Mouse (Mus musculus) megakaryocyte, embryonic 14.5 days (primary cell): ENCODE data around the gene Cdt1. TPM values are rescaled to one million over a fixed set of nuclear protein-coding genes. Genes with fewer than 3 reads are reported as not detected.

Experiments
- H3K27me3 ChIP-seq: replicated peaks from 2 replicates; pipeline ENCODE3; 2012; ENCODE audit warnings: inconsistent platforms
- H3K36me3 ChIP-seq: replicated peaks from 2 replicates; pipeline ENCODE3; 2012; ENCODE audit warnings: low read length, inconsistent platforms, mixed read lengths
- H3K4me1 ChIP-seq: 2 replicates; pipeline ENCODE4 v1.6.1; 2012; ENCODE audit warnings: inconsistent platforms
- H3K4me3 ChIP-seq: replicated peaks from 2 replicates; pipeline ENCODE3; 2012; ENCODE audit warnings: moderate library complexity, mild to moderate bottlenecking, inconsistent platforms
- H3K9me3 ChIP-seq: 2 replicates; pipeline ENCODE4 v1.6.1; 2012; ENCODE audit warnings: inconsistent platforms
- FLI1 ChIP-seq: IDR thresholded peaks from 2 replicates; pipeline ENCODE4 v1.6.1; 2012; ENCODE audit warnings: low read length, inconsistent platforms, mixed read lengths
- GATA1 ChIP-seq: IDR thresholded peaks from 3 replicates; pipeline ENCODE4 v1.6.1; 2012; ENCODE audit warnings: mixed read lengths, low read length, inconsistent platforms, borderline replicate concordance
- polyA plus RNA-seq: library from polyadenylated mRNA; stranded (reverse); fragments of >175 nt; gene quantifications from 2 replicates; pipeline ENCODE4 v1.2.3, GENCODE M21; 2012; ENCODE audit warnings: low replicate concordance; ENCODE audit not compliant: insufficient read depth

Cdt1 gene
- polyA plus RNA-seq, 1 experiment = 68.9 TPM

DNA sequence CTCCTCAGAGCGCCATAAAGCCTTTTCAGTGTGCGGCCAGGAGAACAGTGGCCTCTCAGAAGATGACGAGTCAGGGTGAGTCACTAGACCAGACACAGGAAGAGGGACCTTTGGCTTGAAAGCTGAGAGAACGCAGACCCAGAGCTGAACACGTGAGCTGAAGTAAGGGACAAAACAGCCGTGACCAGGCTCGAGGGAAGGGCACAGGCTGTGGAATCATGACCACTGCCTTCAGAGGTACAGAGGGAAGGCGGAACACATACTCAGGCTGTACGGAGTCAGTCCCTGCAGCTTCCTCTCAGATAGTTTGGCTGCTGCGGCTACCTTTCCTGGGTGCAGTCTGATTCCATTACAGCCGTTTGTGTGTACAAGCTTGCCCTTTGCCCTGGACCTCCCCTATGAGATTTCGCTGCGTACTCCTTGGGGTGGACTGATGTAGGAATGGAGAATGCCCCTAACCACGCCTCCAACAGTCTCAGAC lies 17.6 kb downstream of the Cdt1 start:
- Histone ChIP-seq H3K4me1 (peaks cover 51% of the 10 kb centered on the region), H3K27me3 (peaks cover 16% of the 10 kb centered on the region), H3K4me3 (peak overlapping the region; percentile 83), H3K36me3 (peaks cover 60% of the 10 kb centered on the region), H3K9me3 (no peaks in the 10 kb centered on the region)
- TF ChIP-seq GATA1 (no peak), FLI1 (no peak)

DNA sequence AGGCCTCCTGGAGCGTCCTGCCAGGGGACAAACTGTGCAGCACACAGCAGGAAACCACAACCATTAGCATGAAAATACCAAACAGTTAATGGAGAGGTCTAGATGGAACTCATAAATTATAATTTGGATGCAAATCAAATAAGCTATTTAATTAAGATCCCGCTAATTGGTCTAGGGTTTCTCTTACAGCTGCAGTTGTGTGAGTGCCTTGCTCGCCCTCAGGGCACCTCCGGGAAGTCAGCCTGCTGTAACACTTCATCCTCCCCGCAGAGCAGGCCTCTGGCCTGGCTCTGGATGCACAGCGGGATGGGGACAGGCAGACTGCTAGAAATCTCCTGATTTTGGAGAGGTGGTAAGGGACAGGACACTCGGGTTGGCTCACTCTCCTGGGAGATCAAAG lies 18.4 kb downstream of the Cdt1 start:
- H3K36me3 ChIP-seq = peaks cover 64% of the 10 kb centered on the region
- H3K9me3 ChIP-seq = no peaks in the 10 kb centered on the region
- H3K4me1 ChIP-seq = peaks cover 48% of the 10 kb centered on the region
- TF ChIP-seq FLI1 (no peak), GATA1 (no peak)
- peaks cover 14% of the 10 kb centered on the region for H3K27me3 ChIP-seq
- H3K4me3 ChIP-seq = no peak overlapping the region

DNA sequence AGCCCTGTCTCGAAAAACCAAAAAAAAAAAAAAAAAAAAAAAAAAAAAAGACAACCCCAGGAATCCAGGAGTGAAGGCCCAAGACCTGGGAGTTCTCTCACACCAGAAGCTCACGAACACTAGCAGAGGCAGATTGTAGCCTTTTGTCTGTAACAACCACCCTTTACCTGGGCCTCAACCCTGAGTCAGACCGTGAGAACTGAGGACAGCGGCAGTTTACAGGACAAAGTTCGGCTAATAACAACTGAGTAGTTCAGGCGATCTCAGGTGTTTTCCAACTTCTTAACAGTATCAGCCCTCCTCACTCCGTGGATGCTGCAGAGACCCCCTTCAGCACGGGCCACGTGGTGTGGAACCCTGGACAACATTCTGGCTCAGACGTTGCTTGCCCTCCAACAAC lies 18.9 kb downstream of the Cdt1 start:
- Histone ChIP-seq H3K4me1 (peaks cover 48% of the 10 kb centered on the region), H3K36me3 (peaks cover 67% of the 10 kb centered on the region), H3K9me3 (no peaks in the 10 kb centered on the region), H3K4me3 (no peak overlapping the region), H3K27me3 (peaks cover 13% of the 10 kb centered on the region)
- TF ChIP-seq FLI1 = no peak
- TF ChIP-seq GATA1 = no peak

DNA sequence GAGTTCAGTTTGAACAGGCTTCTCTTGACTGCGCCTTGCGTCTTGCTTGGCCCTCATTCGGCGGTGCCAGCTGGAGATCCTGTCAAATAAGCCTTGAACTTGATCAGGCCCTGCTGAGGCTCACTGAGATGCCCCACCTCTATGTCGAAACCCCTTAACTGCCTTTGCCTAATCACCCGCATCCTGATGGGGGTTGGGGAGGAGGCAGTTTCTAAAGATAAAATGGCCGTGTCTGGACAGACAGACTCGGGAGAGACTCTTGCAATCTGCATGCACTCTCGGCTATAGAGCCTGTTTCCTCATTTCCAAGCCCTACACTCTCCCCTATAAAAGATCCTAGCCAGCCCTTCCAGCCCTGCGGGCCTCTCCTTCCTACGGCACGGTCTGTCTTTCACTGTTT lies 25.4 kb downstream of the Cdt1 start:
- Histone ChIP-seq H3K9me3 (no peaks in the 10 kb centered on the region), H3K27me3 (peaks cover 8% of the 10 kb centered on the region), H3K4me3 (no peak overlapping the region), H3K4me1 (peaks cover 42% of the 10 kb centered on the region), H3K36me3 (peaks cover 92% of the 10 kb centered on the region)
- no peak for TF ChIP-seq GATA1
- TF ChIP-seq FLI1 = no peak

DNA sequence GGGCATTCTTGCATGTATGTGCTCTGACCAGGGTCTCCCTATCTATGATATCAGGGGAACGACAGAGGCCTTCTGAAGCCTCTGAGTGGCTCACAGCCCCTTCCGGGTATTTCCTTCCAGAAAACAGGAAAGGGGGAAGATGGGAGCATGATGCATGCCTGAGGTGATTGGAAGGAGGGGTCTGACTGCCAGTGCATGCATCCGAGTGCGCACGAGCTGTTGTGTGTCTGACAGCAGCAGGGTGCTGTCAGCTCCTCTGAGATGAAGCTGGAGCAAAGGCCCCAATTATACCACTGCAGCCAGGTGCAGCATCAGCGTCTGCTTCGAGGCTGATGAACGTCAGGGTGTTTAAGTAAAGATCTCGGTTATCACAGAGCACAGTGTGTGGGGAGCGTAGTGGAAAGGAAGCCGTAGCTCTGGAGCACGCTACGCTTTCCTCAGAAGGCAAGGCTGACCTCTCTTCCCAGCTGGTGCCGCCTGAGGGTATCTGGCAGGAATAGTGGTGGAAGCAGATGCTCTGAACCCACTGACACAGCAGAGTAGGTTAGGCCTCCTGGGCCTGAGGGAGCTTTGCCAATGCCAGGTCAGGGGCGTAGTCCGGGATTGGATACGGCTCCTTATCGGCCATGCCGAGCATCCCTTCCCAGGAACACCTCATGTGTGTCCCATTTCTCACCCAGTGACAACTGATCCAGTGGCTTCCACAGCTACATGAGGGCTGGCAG lies 26.1 kb downstream of the Cdt1 start:
- no peak for TF ChIP-seq FLI1
- TF ChIP-seq GATA1 = no peak
- peaks cover 8% of the 10 kb centered on the region for H3K27me3 ChIP-seq
- peaks cover 92% of the 10 kb centered on the region for H3K36me3 ChIP-seq
- H3K4me3 ChIP-seq = peak overlapping the region; percentile 7
- peaks cover 38% of the 10 kb centered on the region for H3K4me1 ChIP-seq
- no peaks in the 10 kb centered on the region for H3K9me3 ChIP-seq

DNA sequence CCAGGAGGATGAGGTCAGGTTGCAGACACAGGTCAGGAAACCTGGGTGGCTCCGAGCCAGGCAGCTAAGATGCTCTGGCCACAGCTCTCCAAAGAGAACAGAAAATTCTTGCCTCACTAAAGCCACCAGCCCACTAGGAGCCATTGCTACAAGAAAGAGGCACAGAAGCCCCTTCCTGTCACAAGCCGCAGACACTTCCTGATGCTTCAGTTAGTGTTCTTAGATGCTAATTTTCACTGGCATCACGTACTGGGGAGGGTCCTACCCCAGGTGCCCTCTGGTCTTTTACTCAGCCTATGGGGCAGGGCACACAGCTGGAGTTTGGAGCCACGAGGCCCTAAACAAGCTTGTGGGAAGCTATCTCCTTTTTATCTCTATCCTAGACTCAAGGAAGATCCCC lies 28.2 kb downstream of the Cdt1 start:
- peaks cover 96% of the 10 kb centered on the region for H3K36me3 ChIP-seq
- H3K4me3 ChIP-seq = no peak overlapping the region
- no peak for TF ChIP-seq FLI1
- no peak for TF ChIP-seq GATA1
- peaks cover 4% of the 10 kb centered on the region for H3K27me3 ChIP-seq
- peaks cover 38% of the 10 kb centered on the region for H3K4me1 ChIP-seq
- H3K9me3 ChIP-seq = no peaks in the 10 kb centered on the region

DNA sequence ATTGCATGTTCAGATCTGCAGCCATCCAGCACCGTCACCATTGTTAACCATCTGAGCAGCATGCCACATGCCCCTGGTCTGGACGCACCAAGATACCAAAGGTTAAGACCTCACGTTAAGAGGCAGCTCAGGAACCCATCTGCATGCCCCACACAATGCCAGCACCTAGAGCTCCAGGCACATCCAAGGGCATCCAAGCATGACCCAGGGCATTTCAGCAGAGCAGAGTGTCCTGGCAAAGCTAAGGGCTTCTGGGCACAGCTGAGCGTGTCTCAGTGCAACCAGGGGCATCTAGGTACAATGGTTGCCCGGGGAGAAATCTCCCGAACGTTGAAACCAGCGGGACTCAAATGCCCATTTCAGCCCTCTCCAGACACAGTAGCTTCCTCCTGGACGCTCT lies 32.9 kb downstream of the Cdt1 start:
- peaks cover 4% of the 10 kb centered on the region for H3K27me3 ChIP-seq
- H3K4me1 ChIP-seq = peaks cover 26% of the 10 kb centered on the region
- TF ChIP-seq FLI1 = no peak
- no peaks in the 10 kb centered on the region for H3K9me3 ChIP-seq
- no peak overlapping the region for H3K4me3 ChIP-seq
- peaks cover 75% of the 10 kb centered on the region for H3K36me3 ChIP-seq

DNA sequence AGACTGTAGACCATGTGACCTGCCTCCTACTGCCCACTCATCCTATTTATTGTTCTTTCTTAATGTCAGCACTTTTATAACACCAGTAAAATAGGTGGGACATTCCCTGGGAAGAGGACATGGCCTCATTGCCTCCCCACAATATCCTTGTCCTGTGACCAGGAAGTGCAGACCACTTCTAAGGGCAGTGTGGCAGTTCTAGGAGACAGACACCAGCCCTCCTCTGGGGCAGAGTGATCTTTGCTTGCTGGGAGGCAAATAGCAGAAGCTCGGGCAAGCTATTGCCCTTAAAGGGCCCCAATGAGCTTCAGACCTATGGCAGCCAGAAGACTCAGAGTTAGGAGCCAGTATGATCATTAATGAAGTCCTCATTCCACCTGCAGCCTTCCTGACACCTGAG lies 36.8 kb downstream of the Cdt1 start:
- Histone ChIP-seq H3K9me3 (no peaks in the 10 kb centered on the region), H3K4me3 (peak overlapping the region; percentile 15), H3K36me3 (peaks cover 39% of the 10 kb centered on the region), H3K4me1 (peaks cover 32% of the 10 kb centered on the region), H3K27me3 (peaks cover 4% of the 10 kb centered on the region)
- TF ChIP-seq FLI1 (no peak), GATA1 (no peak)

DNA sequence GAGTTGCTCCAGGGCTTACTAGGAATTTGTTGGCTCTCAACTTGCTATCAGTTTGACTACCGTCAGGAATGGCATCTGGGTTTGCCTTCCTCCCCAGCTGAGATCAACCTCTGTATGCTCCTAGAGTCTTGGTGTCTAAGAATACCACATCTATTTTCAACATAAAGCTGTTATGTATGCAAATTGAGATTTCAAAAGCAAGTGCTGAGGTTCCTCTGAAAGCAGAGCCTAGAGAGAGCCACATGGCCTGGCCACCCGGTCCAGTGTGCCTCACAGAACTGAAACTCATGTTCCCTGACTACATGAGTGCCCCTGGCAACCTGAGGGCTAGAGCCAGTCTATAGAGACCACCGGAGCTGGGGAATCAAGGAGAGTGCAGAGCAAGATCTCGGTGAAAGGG lies 37.6 kb downstream of the Cdt1 start:
- Histone ChIP-seq H3K4me1 (peaks cover 37% of the 10 kb centered on the region), H3K36me3 (peaks cover 32% of the 10 kb centered on the region)
- no peak for TF ChIP-seq FLI1
- no peak for TF ChIP-seq GATA1

DNA sequence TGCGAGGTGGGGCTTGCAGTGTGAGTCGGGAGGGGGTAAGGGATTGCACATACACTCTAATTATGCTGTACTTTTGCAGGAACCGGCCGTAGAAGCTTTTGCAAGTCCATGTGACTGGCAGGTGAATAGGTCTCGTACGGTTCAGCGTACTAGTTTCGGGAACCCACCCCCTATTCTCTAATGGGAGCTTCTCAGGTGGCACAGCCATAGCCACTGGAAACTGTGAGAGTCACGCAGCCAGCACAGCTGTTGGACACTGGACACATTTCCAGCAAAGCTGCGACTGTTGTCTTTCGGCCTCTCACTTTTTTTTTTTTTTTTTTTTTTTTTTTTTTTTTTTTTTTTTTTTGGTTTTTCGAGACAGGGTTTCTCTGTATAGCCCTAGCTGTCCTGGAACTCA lies 39.0 kb downstream of the Cdt1 start:
- Histone ChIP-seq H3K9me3 (no peaks in the 10 kb centered on the region), H3K27me3 (peaks cover 4% of the 10 kb centered on the region), H3K4me1 (peaks cover 45% of the 10 kb centered on the region), H3K36me3 (peaks cover 18% of the 10 kb centered on the region), H3K4me3 (no peak overlapping the region)
- TF ChIP-seq GATA1 (no peak), FLI1 (no peak)

More for the DNA sequence above, 37.6 kb downstream of the Cdt1 start:
- Histone ChIP-seq H3K4me3 (no peak overlapping the region), H3K27me3 (peaks cover 4% of the 10 kb centered on the region), H3K9me3 (no peaks in the 10 kb centered on the region)

DNA sequence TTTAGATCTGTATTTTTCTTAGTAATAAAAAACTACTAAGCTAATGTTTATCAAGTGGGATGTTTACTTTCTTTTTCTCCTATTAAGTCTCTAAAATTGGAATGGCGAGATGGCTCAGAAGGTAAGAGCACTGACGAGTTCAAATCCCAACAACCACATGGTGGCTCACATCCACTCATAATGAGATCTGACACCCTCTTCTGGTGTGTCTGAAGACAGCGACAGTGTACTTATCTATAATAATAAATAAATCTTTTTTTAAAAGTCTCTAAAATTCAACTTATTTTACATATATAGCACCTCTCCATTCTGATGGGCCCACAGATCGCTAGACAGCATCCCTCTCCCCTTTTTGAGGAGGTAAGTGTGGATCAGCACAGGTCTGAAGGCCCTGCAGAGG lies 42.4 kb downstream of the Cdt1 start:
- Histone ChIP-seq H3K27me3 (no peaks in the 10 kb centered on the region), H3K4me3 (peak overlapping the region; percentile 98), H3K9me3 (no peaks in the 10 kb centered on the region), H3K4me1 (peaks cover 48% of the 10 kb centered on the region), H3K36me3 (peaks cover 24% of the 10 kb centered on the region)
- TF ChIP-seq GATA1 (no peak), FLI1 (no peak)
